Mouse (Mus musculus) kidney, postnatal 25 days (tissue): ENCODE measurements at regions not wholly inside any gene's neighbourhood (a gene's known extent, or its start where the extent isn't known, plus 50 kb on each side); places are given as distances from the start of the nearest gene placed in this dataset.
A peak's percentile ranks its signal among the peaks of the same experiment; 100 is the strongest.

ENCODE experiments used
- DNase-seq, 2 experiments: peaks; one replicate each; pipeline ENCODE4 v3.0.0; 2021; ENCODE audit warnings: mixed read lengths in 2 of 2

DNA sequence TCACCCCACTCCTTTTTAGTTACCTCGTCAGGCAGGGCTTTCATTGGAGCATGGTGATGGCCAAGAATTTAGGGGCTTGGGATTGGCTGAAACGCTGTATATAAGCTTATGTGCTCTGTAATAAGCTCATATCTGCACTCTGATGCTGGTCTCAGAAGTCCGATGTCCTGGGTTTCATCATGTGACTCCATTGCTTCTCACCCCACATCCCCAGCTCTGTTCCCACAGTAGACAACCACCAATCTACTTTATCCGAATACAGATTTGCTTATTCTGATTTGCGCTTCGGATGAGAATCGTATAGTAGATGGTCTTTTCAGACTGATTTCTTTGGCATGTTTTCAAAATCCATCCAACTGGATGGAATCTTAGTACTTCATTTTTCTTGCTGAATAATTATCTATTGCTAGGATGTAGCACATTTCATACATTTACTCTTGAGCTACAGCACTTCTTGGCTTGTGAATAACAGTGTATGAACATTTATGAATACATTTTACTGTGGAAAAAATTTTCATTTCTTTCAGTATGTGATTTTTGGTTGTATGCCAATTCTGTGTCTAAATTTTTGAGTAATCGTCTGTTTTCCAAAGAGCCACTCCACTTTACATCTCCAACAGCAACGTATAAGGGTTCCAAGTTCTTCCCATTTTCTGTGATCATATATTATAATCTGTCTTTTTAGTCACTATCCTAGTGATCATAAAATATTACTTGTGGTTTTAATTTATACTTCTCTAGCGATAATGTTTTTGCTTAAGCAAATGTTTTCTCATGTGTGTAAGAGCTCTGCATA lies 185.7 kb downstream of the Hace1 start:
- no peak for DNase-seq

GRCm38 (mm10) chr10:45779720-45780119 lies 202.1 kb downstream of the Hace1 start:
- no peak for DNase-seq

DNA sequence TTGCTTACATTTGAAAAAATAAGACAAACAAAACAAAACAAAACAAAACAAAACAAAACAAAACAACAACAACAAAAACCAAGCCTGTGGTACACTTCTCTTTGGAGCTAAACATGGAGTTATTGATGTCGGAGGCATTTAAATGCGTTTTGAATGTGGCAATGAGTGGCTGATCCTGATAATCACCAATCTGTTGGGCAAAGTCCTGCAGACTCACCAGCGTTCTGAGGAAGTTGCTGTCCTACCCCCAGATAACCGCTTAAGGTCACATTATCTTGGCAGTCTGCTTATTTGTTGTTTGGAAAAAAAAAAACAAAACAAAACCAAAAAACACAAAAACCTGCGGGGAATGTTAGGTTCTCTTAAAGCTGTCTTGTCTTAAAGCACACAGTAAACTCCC lies 205.4 kb downstream of the Hace1 start:
- no peak for DNase-seq

- DNase-seq = no peak
These were observed 206.0 kb downstream of the Hace1 start for GRCm38 (mm10) chr10:45783461-45784149.

- no peak for DNase-seq
These were observed 206.5 kb downstream of the Hace1 start for GRCm38 (mm10) chr10:45784150-45784479.

DNA sequence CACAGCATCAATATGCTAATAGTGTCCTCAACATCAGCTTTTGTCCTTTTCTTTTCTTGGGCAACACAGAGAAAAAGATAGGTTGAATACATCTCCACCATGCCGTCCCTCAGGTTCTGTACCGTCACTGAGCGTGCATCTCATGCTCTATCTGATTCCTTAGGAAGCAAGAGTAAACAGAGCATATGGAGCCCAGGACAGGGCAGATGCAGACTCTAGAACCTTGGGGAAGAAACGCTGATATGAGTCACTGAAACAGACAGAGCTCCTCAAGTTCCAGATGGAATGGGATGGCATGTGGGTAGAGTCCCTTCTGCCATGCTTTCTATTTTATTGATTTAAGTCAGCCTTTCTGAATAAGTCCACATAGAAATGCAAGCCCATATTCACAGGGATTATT lies 206.9 kb downstream of the Hace1 start:
- no peak for DNase-seq

- no peak for DNase-seq
These were observed 210.7 kb downstream of the Hace1 start for GRCm38 (mm10) chr10:45788356-45788755.

DNA sequence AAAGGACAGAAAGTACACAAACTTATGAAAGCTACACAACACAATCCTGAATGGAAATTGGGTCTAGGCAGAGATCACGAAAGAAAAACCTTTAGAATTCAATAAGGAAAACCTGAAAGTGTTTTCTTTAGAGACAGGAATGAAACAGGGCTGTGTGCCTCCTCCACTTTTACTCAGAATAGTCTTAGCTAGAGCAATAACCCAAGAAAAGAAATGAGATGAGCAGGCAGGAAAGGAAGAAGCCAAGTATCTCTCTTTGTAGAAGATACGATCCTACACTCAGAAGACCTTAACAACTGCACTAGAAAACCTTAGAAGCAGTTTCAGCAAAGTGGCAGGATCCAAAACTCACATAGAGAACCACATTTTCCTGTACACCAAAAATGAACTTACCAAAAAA lies 218.0 kb downstream of the Hace1 start:
- no peak for DNase-seq

- DNase-seq = peak; percentile 56 to 60
These were observed 222.6 kb downstream of the Hace1 start for GRCm38 (mm10) chr10:45800070-45800851.

- DNase-seq = no peak
These were observed 223.8 kb downstream of the Hace1 start for GRCm38 (mm10) chr10:45801463-45801862.

DNA sequence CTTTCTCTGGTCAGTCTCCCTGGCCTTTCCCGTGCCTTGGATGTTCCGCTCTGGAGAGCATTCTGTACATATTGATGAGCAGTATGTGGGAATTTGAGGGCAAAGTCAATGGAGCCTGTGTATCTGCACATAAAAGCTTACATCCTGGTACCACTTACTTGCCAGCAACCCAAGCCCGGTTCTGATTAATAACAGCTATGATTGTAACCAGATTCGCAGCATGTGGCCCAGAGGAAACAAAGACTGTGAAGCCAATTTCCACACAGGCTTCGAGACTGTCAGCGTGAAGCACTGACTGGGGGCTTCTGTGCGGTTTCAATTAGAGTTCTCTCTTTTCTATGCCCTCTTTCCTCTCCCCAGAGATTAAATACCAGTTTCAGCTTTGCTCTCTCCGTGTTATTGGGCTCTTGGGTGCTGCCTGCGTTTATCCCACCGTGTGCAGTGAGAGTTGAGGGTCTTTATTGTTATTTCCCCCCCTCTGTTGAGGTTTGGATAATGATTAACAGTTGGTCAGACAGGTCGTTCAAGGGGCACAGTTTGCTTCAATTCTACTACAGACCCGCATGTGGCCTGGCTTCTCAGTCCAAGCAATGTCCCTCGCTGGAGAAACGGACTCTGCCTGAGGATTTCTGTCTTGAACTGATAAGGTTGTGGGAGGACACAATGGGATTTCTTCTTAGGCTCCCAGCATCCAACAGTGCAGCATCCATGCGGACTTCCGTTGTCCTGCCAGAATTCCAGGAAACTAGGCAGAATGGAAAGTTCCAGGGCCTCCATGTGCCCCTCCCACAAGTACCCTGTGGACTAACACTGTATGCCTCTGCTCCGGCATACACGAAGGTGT lies 229.6 kb downstream of the Hace1 start:
- peak; percentile 11 to 39 for DNase-seq

DNA sequence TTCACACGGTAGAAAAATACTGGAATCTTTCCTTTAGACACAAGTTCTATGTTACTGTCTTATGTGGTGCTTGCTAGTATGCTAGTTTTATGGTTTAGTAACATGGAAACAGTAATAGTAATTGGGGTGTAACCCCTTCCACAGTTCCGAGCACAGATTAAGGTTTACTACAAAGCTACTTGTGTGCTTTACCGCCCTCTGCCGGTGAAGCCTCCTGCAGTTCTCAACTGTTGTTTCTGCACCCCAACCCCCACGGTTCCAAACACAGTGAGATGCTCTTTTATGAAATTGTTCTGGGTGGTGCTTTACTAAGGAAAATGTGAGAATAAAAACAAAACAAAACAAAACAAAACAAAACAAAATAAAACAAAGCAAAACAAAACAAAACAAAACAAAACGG lies 234.3 kb downstream of the Hace1 start:
- peak; percentile 50 to 71 for DNase-seq

DNA sequence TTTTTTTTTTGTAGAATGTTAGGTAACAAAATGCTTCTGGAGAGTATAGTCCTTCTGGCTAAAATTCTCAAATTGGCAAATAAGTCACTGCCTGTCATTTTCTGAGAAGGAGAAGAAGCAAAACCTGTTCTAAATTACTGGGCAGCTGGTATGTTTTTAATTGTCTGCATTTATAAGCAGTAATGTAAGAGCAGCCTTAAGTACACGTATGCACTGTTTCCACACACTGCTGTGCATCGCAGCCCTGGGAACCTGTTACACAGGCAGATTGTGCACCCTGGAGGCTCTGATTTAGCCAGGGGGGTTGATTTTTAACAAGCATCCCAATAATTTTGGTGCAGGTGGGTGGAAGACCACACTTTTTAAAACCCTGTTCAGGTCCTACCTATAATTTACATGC lies 236.2 kb downstream of the Hace1 start:
- no peak for DNase-seq

DNA sequence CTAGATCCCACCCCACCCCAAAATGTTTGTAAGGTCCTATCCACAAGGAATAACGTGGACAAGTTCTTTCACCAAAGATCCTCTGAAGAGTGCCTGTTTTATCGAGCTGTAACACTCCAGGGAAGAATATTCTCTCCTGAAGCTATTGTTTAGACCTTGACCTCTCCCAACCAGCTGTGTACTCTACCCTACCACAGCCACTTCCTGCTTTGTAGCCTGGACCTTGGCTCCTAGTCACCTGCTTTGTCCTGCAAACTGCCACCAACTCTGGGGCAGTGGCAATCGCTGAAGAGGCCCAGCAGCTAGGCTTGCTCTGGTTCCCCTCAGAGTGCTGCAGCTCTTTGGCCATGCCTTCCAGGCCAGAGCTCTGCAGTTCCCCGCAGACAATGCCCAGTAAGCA lies 239.1 kb downstream of the Hace1 start:
- DNase-seq = no peak

DNA sequence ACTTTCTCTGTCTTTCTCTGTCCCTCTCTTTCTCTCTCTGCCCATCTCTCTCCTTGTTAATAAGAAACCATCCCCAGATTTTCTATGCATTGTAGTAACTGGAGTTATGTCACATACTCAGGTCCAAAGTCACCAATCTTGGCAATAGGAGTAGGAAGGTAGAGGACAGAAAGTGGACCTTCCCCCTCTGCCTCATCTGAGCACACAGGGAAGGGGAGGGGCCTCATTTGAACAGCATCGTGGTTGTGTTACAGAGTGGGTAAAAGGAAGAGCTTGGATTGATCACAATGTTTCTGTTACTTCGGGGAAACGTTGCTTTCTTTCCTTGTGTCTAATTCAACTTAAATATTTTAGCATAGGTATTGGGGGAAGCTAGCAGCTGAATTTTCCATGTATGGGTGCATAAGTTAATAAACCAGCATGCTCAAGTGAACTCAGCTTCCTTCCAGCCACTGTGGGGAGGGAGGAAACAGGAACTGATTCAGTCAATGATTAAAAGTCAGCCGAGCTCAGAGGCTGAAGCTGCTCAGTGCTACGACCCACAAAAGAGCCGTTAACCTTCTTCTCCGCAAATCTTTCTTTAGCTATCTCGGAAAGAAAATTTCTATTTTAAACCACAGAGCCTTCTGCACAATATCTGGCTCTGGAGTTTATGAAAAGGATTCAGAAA lies 243.5 kb downstream of the Hace1 start:
- DNase-seq = peak in 1 of 2 experiments; percentile 30

DNA sequence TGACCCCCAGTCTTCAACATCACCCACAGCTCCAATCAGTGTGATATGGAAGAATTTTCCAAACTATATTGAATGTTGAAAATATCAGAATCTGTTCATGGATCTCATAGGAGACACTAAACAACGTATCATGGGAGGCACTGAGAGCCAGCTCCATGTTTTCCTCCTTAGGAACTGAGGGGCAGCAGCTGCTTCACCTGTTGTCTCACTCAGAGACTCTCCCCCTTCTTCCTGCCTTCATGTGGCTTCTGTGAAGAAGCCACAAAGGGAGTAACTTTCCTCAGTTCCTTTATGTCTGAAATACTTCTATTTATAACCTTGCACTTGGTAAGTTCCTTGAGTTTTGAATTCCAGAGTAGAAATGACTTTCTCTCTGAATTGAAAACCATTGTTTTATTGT lies 244.6 kb downstream of the Hace1 start:
- no peak for DNase-seq

- no peak for DNase-seq
These were observed 246.0 kb downstream of the Hace1 start for GRCm38 (mm10) chr10:45823612-45824011.

- DNase-seq = no peak
These were observed 271.0 kb downstream of the Hace1 start for GRCm38 (mm10) chr10:45848654-45849053.

- no peak for DNase-seq
These were observed 272.2 kb downstream of the Hace1 start for GRCm38 (mm10) chr10:45849841-45850240.

GRCm38 (mm10) chr10:45850625-45851024 lies 273.0 kb downstream of the Hace1 start:
- peak; percentile 25 to 59 for DNase-seq

DNA sequence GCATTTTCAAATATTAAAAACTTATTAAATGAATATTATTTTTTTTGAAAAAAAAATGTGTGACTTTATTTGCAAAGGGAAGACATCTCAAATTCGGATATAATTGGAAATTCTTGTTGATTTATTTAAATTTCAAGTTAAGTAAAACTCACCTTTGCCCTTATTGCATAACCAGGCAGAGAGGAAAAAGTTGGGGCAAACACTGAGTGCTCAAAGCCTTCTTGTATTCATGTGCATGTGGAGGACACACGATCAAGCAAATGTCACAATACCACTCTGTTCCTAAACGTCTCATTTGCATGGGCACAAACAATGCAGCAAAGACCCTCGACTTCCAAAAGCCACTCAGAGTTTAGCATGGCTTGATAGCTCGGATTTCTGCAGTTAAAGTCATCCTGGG lies 275.1 kb downstream of the Hace1 start:
- DNase-seq = no peak

- no peak for DNase-seq
These were observed 277.9 kb downstream of the Hace1 start for GRCm38 (mm10) chr10:45855514-45855913.
